8 mouse cellular contexts compared by ENCODE assay signal in genomic region chr19:5098363-5099143, GRCm38 (mm10). TPM values are rescaled to one million over a fixed set of nuclear protein-coding genes. Genes with fewer than 3 reads are reported as not detected.
DNase-seq lines count a peak whose midpoint lies in the region; ATAC-seq and TF ChIP-seq lines count a peak whose summit lies in the region.

Gene Cnih2, minus strand, starts transcription at chr19:5098521.

- no peak for TF ChIP-seq CTCF in spleen, adult 2 months (IDR thresholded peaks at IDR 0.05; ENCODE audit: extremely low read depth, insufficient read depth, insufficient read length, insufficient replicate concordance)

- H3K36me3 ChIP-seq in spleen, adult 2 months (ENCODE audit: control insufficient read depth, insufficient read depth, low read length), result peaks cover 33% of the 10 kb centered on the region
- peaks cover 17% of the 10 kb centered on the region for H3K36me3 ChIP-seq in intestine, embryonic 16.5 days (ENCODE audit: control insufficient read depth, insufficient read depth, low read length)

- peak within 1 kb of the TSS; percentile 78 for H3K9ac ChIP-seq in intestine, embryonic 16.5 days (ENCODE audit: low read depth, low read length)

- H3K4me3 ChIP-seq in spleen, adult 2 months (ENCODE audit: extremely low read depth, insufficient read depth, insufficient read length), result peak within 1 kb of the TSS; percentile 27; the same call in 1 of the 2 replicates
- peak within 1 kb of the TSS; percentile 61 for H3K4me3 ChIP-seq in intestine, embryonic 16.5 days (ENCODE audit: low read length)

- DNase-seq in spleen, adult 2 months (ENCODE audit: low read depth in 1 of 2, low spot score in 2 of 2), result no peak
- DNase-seq in spleen, postnatal 14 days (ENCODE audit: low spot score in 2 of 2), result no peak
- peak; percentile 82 for DNase-seq in brain, adult 2 months (ENCODE audit: low read depth, low spot score)
- DNase-seq in forelimb bud, embryonic 11.5 days (ENCODE audit: low read depth, low spot score), result peak; percentile 61
- peak; percentile 75 for DNase-seq in liver
- DNase-seq in neural tube, embryonic 10.5 days (ENCODE audit: extremely low spot score, low spot score), result peak; percentile 72
- DNase-seq in yolk sac, embryonic 10.5 days (ENCODE audit: low spot score), result peak; percentile 66

- H3K27ac ChIP-seq in spleen, adult 2 months (ENCODE audit: insufficient read depth, low read length), result no peak within 1 kb of the TSS
- H3K27ac ChIP-seq in intestine, embryonic 16.5 days (ENCODE audit: low read length), result no peak within 1 kb of the TSS

- no peak for TF ChIP-seq POLR2A in spleen, adult 2 months (IDR thresholded peaks at IDR 0.05; ENCODE audit: low read depth, low read length)

- peaks cover 4% of the 10 kb centered on the region for H3K27me3 ChIP-seq in spleen, adult 2 months (ENCODE audit: control insufficient read depth, insufficient read depth, low read length)
- H3K27me3 ChIP-seq in intestine, embryonic 16.5 days (replicated peaks; ENCODE audit: control insufficient read depth, insufficient read depth, low read length), result no peaks in the 10 kb centered on the region

- peak within 1 kb of the TSS; percentile 100 for H3K4me2 ChIP-seq in intestine, embryonic 16.5 days (ENCODE audit: low read depth, low read length)

- WGBS in spleen, adult 2 months, result 12% methylated on average over 45 of the region's 48 CpGs
- WGBS in intestine, embryonic 16.5 days, result 5% methylated on average over 40 of the region's 48 CpGs

- H3K9me3 ChIP-seq in intestine, embryonic 16.5 days (ENCODE audit: control insufficient read depth, low read length), result no peaks in the 10 kb centered on the region

- peaks cover 8% of the 10 kb centered on the region for H3K4me1 ChIP-seq in spleen, adult 2 months (ENCODE audit: control insufficient read depth, insufficient read depth, insufficient read length)
- H3K4me1 ChIP-seq in intestine, embryonic 16.5 days (ENCODE audit: control insufficient read depth, insufficient read depth, low read length), result peaks cover 27% of the 10 kb centered on the region

- peak; percentile 70 for ATAC-seq in intestine, embryonic 16.5 days

RNA-seq across cellular contexts. Expression of gene Cnih2, which starts in this region (rescaled TPM):
- polyA plus RNA-seq in spleen, adult 2 months (2012; rRNA removed), result 0.94 and 1.4 TPM in 2 replicates
- polyA plus RNA-seq in intestine, embryonic 16.5 days (2015; fragmentation: Nextera tagmentation; extraction: Ambion mirVana), result 8.1 and 8.3 TPM in 2 replicates

Comparison
In these comparisons a context has a peak if more than half of its experiments do, and no peak if none do; other contexts are left out.
1. DNase-seq: peak in brain, adult 2 months (single experiment), forelimb bud, embryonic 11.5 days (single experiment), liver (single experiment), neural tube, embryonic 10.5 days (single experiment) and yolk sac, embryonic 10.5 days (single experiment); none in spleen, adult 2 months (0 of 2) and spleen, postnatal 14 days (0 of 2).